Mouse (Mus musculus): ENCODE data around the gene Itgb2l. TPM values are rescaled to one million over a fixed set of nuclear protein-coding genes. Genes with fewer than 3 reads are reported as not detected.

Itgb2l gene
- polyA plus RNA-seq (2016; fragmentation: Nextera tagmentation; extraction: Ambion mirVana) = 0.10 and 0.14 TPM in 2 replicates

GRCm38 (mm10) chr16:96443468-96443867, at the start of gene Itgb2l:
TSS of gene Itgb2l (minus strand) at chr16:96443619.
- no peaks in the 10 kb centered on the region for H3K36me3 ChIP-seq
- no peaks in the 10 kb centered on the region for H3K27me3 ChIP-seq
- WGBS = 78% methylated on average over 2 of the region's 2 CpGs
- H3K4me1 ChIP-seq = peaks cover 4% of the 10 kb centered on the region; the same call in 1 of the 2 replicates
- no peak within 1 kb of the TSS for H3K4me2 ChIP-seq (replicated peaks)
- H3K27ac ChIP-seq = no peak within 1 kb of the TSS
- no peaks in the 10 kb centered on the region for H3K9me3 ChIP-seq
- no peak within 1 kb of the TSS for H3K4me3 ChIP-seq
- ATAC-seq (ENCODE audit: insufficient number of reproducible peaks, insufficient read depth, low FRiP score, low TSS enrichment) = no peak
- H3K9ac ChIP-seq = no peak within 1 kb of the TSS

- no peak for ATAC-seq (ENCODE audit: insufficient number of reproducible peaks, insufficient read depth, low FRiP score, low TSS enrichment)
- Histone ChIP-seq H3K9ac (no peak overlapping the region), H3K4me3 (no peak overlapping the region), H3K27ac (no peak overlapping the region), H3K36me3 (no peaks in the 10 kb centered on the region), H3K9me3 (no peaks in the 10 kb centered on the region), H3K4me2 (replicated peaks) (no peak overlapping the region), H3K4me1 (no peaks in the 10 kb centered on the region), H3K27me3 (no peaks in the 10 kb centered on the region; the same call in 1 of the 2 replicates)
- WGBS = 82% methylated on average over 3 of the region's 3 CpGs
Measured at GRCm38 (mm10) chr16:96491530-96491929, 48.1 kb upstream of the Itgb2l start.

DNA sequence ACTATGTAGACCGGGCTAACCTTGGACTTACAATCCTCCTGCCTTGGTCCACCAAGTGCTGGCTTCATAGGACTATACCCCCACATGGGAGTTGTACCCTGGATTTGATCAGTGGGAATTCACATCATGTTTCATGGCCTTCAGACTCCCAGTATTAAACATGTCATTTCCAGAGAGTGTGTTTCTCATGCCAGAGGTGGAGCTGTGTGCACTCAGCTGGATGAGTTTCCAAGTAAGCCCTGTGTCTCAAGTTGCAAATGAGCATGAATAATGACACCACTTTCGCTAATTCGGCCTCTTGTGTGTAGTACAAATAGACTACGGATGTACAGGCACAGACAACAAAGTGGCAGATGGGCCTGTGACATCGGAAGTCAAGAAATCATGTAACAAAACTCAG, 44.6 kb upstream of the Itgb2l start:
- H3K9me3 ChIP-seq = no peaks in the 10 kb centered on the region
- no peak overlapping the region for H3K27ac ChIP-seq
- 71% methylated on average over 5 of the region's 5 CpGs for WGBS
- H3K27me3 ChIP-seq = no peaks in the 10 kb centered on the region; the same call in 1 of the 2 replicates
- no peaks in the 10 kb centered on the region for H3K4me1 ChIP-seq
- no peak for ATAC-seq (ENCODE audit: insufficient number of reproducible peaks, insufficient read depth, low FRiP score, low TSS enrichment)
- no peaks in the 10 kb centered on the region for H3K36me3 ChIP-seq
- H3K9ac ChIP-seq = no peak overlapping the region
- H3K4me3 ChIP-seq = no peak overlapping the region
- H3K4me2 ChIP-seq (replicated peaks) = no peak overlapping the region

DNA sequence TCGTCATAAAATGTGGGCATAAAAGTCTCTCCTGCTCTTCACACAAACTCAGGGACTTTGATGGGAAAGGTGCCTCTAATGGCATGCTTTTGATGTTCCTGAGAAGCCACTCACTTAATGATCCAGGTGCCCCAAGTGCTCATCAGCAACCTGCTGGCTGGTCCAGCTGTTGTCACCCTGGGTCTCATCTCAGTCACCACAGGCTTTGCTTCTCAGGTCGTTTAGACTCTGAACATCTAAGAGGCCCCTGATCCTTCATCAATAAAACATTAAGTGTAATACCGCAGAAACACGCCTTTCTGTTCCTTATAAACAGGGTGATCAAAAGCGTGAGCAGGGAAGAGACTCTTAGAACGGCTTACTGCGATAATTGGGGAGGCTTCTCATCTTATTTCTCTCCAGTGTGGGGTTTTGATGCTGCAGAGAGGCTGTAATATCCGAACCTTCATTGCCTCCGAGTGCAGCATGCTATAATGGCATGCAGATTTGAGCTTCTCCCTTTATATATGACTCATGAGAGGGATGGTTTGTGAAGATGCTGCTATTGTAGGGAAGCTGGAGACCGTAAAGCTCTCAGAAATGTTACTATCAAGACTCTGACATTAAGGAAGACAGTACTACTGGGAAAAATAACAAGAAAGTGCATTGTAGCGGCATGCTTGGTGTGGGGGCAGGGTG, 43.7 kb upstream of the Itgb2l start:
- whole genome bisulfite sequencing = 77% methylated on average over 11 of the region's 11 CpGs
- no peaks in the 10 kb centered on the region for H3K9me3 ChIP-seq

GRCm38 (mm10) chr16:96481791-96482190, 38.4 kb upstream of the Itgb2l start:
- H3K4me3 ChIP-seq = no peak overlapping the region
- H3K27ac ChIP-seq = no peak overlapping the region
- no peaks in the 10 kb centered on the region for H3K9me3 ChIP-seq
- no peak overlapping the region for H3K9ac ChIP-seq
- no peaks in the 10 kb centered on the region for H3K4me1 ChIP-seq
- no peaks in the 10 kb centered on the region for H3K27me3 ChIP-seq
- ATAC-seq (ENCODE audit: insufficient number of reproducible peaks, insufficient read depth, low FRiP score, low TSS enrichment) = no peak
- WGBS = 88% methylated on average over 4 of the region's 4 CpGs
- H3K36me3 ChIP-seq = no peaks in the 10 kb centered on the region
- H3K4me2 ChIP-seq (replicated peaks) = no peak overlapping the region

More for the DNA sequence above, 43.7 kb upstream of the Itgb2l start:
- Histone ChIP-seq H3K36me3 (no peaks in the 10 kb centered on the region), H3K4me1 (no peaks in the 10 kb centered on the region), H3K27me3 (no peaks in the 10 kb centered on the region; the same call in 1 of the 2 replicates), H3K4me2 (replicated peaks) (no peak overlapping the region), H3K9ac (no peak overlapping the region), H3K4me3 (no peak overlapping the region), H3K27ac (no peak overlapping the region)
- ATAC-seq (ENCODE audit: insufficient number of reproducible peaks, insufficient read depth, low FRiP score, low TSS enrichment) = no peak

DNA sequence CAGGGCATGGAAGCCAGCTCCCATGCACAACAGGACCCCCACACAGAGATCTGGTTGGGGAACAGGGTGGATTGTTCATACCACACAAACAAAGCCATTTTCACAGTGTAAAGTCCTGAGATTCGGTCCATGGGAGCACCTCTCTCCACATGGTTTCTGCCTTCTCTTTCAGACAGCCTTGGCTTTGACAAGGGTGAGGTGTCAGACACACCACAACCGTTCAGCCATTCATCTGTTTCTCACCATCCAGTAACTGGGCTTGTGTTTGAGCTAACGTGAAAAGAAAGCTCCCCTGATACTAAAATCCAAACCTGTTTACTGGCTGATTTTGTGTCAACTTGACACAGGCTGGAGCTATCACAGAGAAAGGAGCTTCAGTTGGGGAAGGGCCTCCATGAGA, 30.8 kb upstream of the Itgb2l start:
- Histone ChIP-seq H3K4me2 (replicated peaks) (no peak overlapping the region), H3K27me3 (no peaks in the 10 kb centered on the region), H3K4me3 (no peak overlapping the region), H3K9ac (no peak overlapping the region), H3K27ac (no peak overlapping the region), H3K9me3 (no peaks in the 10 kb centered on the region), H3K4me1 (peaks cover 8% of the 10 kb centered on the region), H3K36me3 (no peaks in the 10 kb centered on the region)
- 75% methylated on average over 3 of the region's 3 CpGs for WGBS
- no peak for ATAC-seq (ENCODE audit: insufficient number of reproducible peaks, insufficient read depth, low FRiP score, low TSS enrichment)

GRCm38 (mm10) chr16:96472816-96473215, 29.4 kb upstream of the Itgb2l start:
- no peak overlapping the region for H3K27ac ChIP-seq
- no peak overlapping the region for H3K4me2 ChIP-seq (replicated peaks)
- peaks cover 3% of the 10 kb centered on the region; the same call in 1 of the 2 replicates for H3K27me3 ChIP-seq
- H3K4me1 ChIP-seq = peaks cover 8% of the 10 kb centered on the region
- ATAC-seq (ENCODE audit: insufficient number of reproducible peaks, insufficient read depth, low FRiP score, low TSS enrichment) = no peak
- H3K4me3 ChIP-seq = no peak overlapping the region
- WGBS = 34% methylated on average over 7 of the region's 7 CpGs
- H3K9ac ChIP-seq = no peak overlapping the region
- no peaks in the 10 kb centered on the region for H3K9me3 ChIP-seq
- no peaks in the 10 kb centered on the region for H3K36me3 ChIP-seq

- no peak for ATAC-seq (ENCODE audit: insufficient number of reproducible peaks, insufficient read depth, low FRiP score, low TSS enrichment)
- Histone ChIP-seq H3K9ac (no peak overlapping the region), H3K4me2 (replicated peaks) (no peak overlapping the region), H3K4me1 (peaks cover 8% of the 10 kb centered on the region), H3K9me3 (no peaks in the 10 kb centered on the region), H3K36me3 (no peaks in the 10 kb centered on the region), H3K4me3 (no peak overlapping the region), H3K27me3 (peaks cover 3% of the 10 kb centered on the region; the same call in 1 of the 2 replicates), H3K27ac (no peak overlapping the region)
- whole genome bisulfite sequencing = 38% methylated on average over 5 of the region's 5 CpGs
Measured at GRCm38 (mm10) chr16:96472361-96472760, 28.9 kb upstream of the Itgb2l start.

DNA sequence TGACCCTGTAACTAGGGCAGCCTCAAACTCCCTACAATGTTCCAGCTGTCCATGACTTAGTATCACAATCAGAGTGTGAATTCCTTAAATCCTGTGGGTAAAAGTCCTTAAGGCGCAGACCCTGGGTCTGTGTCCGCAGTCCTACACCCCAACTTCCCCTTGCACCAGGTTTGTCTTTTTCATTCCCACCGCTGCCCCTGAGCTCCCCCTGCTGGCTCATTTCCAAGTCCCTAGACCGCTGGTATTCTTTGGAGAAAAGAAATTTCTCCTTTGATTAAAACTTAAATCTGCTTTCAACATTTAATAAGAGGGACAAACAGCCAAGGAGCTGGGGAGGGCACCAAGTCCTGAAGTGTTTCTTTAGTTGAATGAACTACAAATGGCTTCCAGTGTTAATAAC, 26.2 kb upstream of the Itgb2l start:
- Histone ChIP-seq H3K4me1 (peaks cover 8% of the 10 kb centered on the region), H3K27ac (no peak overlapping the region), H3K9me3 (no peaks in the 10 kb centered on the region), H3K36me3 (no peaks in the 10 kb centered on the region), H3K9ac (no peak overlapping the region), H3K4me3 (no peak overlapping the region), H3K27me3 (peaks cover 3% of the 10 kb centered on the region; the same call in 1 of the 2 replicates), H3K4me2 (replicated peaks) (no peak overlapping the region)
- ATAC-seq (ENCODE audit: insufficient number of reproducible peaks, insufficient read depth, low FRiP score, low TSS enrichment) = no peak
- WGBS = 48% methylated on average over 4 of the region's 4 CpGs

DNA sequence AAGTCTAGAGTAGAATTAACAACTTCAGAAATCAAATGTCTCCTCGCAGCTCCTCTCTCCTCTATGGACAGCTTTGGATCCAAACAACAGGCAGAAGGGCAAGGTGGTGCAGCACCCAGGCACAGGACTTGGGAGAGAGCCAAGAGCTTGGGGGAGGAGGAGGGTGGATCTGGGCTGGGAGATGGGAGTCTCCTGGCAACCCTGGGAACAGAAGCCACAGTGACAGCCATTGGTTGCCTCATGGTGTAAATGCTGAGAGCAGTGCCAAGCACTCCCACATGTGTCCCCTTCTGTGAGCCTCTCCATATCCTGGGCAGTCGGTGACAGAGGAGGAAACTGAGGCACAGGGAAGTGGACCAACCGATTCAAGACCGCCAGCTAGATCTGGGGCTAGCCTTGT, 25.3 kb upstream of the Itgb2l start:
- Histone ChIP-seq H3K27me3 (peaks cover 3% of the 10 kb centered on the region; the same call in 1 of the 2 replicates), H3K27ac (no peak overlapping the region), H3K4me2 (replicated peaks) (no peak overlapping the region), H3K9ac (no peak overlapping the region), H3K4me3 (no peak overlapping the region), H3K36me3 (no peaks in the 10 kb centered on the region), H3K9me3 (no peaks in the 10 kb centered on the region), H3K4me1 (peaks cover 8% of the 10 kb centered on the region)
- 81% methylated on average over 4 of the region's 4 CpGs for WGBS
- no peak for ATAC-seq (ENCODE audit: insufficient number of reproducible peaks, insufficient read depth, low FRiP score, low TSS enrichment)

GRCm38 (mm10) chr16:96468011-96468410, 24.6 kb upstream of the Itgb2l start:
- WGBS = 51% methylated on average over 4 of the region's 4 CpGs
- Histone ChIP-seq H3K27me3 (peaks cover 3% of the 10 kb centered on the region; the same call in 1 of the 2 replicates), H3K9me3 (no peaks in the 10 kb centered on the region), H3K4me3 (no peak overlapping the region), H3K9ac (no peak overlapping the region), H3K36me3 (no peaks in the 10 kb centered on the region), H3K4me2 (replicated peaks) (no peak overlapping the region), H3K4me1 (peaks cover 8% of the 10 kb centered on the region), H3K27ac (no peak overlapping the region)
- ATAC-seq (ENCODE audit: insufficient number of reproducible peaks, insufficient read depth, low FRiP score, low TSS enrichment) = no peak

DNA sequence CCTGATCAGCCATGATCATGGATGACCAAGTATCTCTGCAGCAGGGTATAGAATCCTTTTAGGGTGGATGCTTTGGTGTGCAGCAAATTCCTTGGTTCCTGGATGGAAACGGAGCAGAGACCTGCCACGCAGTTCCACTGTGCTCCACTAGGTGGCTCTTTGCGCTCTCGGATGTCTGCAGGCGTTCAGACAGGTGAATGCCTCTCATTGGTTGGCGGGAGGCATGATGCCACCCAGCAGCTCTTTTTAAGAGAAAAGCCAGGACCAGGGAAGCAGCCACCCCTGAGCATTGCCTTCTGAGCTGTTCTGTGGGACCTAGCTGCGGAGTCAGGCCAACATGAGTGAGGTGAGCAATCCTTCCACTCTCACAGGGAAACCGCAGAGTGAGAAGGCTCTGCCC, 24.0 kb upstream of the Itgb2l start, which contains the start of gene Pcp4:
Gene Pcp4, plus strand, starts transcription at position 162 of the 400 bp plus-strand sequence.
- H3K4me3 ChIP-seq = no peak within 1 kb of the TSS
- WGBS = 10% methylated on average over 8 of the region's 8 CpGs
- peak; percentile 47; the same call in 1 of the 2 replicates for ATAC-seq (ENCODE audit: insufficient number of reproducible peaks, insufficient read depth, low FRiP score, low TSS enrichment)
- H3K27ac ChIP-seq = no peak within 1 kb of the TSS
- H3K9me3 ChIP-seq = no peaks in the 10 kb centered on the region
- H3K4me2 ChIP-seq (replicated peaks) = no peak within 1 kb of the TSS
- no peaks in the 10 kb centered on the region for H3K36me3 ChIP-seq
- peaks cover 3% of the 10 kb centered on the region; the same call in 1 of the 2 replicates for H3K27me3 ChIP-seq
- H3K4me1 ChIP-seq = peaks cover 4% of the 10 kb centered on the region
- H3K9ac ChIP-seq = no peak within 1 kb of the TSS

All from embryonic facial prominence, embryonic 12.5 days (tissue).